Mouse (Mus musculus): Measurements from ENCODE around the gene Lrmda. TPM values are rescaled to one million over a fixed set of nuclear protein-coding genes. Genes with fewer than 3 reads are reported as not detected.

The Lrmda gene
- total RNA-seq, 4 experiments from 2014 or later, result 1.8 to 3.0 (median 2.4) TPM

GRCm38 (mm10) chr14:21992321-21992885, 27.1 kb upstream of the Lrmda start:
- no peak for DNase-seq (ENCODE audit: low spot score)

- no peak for DNase-seq (ENCODE audit: low spot score)
These were observed 26.1 kb upstream of the Lrmda start for GRCm38 (mm10) chr14:21993251-21994060.

DNA sequence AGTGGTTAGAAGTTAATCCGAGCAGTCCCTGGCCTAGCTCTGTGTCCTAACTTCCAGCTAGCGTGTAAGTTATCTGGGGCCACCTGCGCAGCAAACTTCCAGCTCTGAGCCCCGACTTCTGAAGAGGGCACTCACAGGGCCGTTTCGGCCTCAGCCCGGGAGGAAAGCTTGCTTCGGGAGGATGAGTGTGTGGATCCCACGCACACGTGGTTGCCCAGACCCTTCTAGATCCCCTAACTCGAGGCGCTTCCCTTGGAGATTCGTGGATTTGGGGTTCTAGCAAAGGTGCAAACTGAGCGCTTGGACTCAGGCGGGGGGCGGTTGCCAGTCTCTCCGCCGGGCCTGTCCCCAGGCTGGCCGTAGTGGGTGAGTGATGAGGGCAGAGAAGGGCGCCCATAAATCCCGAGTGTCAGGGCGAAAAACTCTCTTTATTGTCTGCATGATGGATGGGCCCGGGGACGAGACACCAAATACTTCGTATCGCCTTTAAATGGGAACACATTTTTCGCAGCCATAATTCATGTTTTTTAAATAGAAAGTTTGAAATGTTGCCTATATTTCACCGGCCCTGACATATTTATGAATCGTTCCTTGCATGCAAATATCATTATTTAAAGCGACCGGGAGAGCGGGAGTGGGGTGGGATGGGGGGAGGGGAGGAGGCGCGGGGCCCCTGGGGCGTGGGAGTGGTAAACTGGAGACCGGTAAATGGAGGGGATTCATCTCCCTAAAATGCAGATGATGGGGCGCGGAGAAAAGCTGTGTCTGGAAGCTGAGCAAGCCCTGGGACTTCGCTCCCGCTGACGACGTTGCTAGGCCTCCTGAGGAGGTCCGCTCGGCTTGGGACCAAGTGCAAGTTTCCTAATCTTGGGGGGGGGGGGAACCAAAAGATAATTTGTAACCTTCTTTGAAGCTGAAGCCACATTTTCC, 25.2 kb upstream of the Lrmda start:
- DNase-seq (ENCODE audit: low spot score), result no peak

DNA sequence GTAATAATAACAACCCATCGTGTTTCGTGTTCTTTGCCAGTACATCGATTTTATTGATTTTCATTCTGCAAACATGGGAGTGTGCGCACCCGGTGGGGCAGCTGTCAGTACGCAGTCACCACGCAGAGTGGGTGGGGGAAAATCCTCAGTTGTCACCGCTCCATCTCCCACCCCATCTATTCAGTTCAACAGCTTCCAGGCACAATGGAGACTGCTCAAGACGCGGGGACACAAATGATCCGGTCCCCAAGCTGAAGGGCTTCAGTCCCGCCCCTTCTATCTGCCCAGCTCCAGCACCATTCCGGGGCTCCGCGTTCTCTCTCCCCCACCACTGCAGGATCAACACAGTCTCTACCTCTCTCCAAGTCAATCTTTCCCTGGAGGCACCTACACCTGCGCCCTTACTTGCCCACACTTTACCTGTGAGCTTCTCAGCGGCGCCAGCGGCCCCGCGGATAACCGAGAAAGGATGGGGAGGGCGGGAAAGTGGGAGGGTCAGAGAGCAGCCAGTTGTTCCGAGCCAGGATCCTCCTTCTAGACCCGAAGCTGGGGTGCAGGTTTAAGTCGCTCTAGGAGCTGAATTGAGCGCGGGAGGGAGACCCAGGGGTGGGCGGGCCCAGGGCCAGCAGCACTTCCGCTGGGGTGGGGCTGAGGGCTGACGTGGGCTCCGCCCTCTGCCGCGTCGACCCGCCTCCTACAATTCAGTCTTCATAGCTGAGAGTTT, 24.3 kb upstream of the Lrmda start:
- DNase-seq (ENCODE audit: low spot score), result peak; percentile 54

DNA sequence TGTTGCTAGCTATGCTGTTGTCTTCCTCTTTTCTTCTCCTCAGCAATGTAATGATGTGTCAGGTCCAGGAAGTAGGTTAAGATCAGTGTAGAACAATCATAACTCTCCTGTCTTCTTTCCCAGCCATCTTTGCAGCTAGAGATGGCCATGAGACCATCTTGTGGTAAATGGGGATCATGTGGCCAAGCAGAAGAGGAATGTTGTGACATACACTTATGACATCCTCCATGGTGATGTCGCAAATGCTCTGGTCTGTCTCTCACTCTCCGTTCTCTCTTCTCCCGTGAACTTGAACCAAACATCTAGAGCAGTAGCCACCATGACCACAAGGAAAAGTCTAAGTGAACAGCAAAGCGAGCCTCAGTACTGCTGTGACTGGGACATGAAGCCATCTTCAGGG, 19.9 kb upstream of the Lrmda start:
- no peak for DNase-seq (ENCODE audit: low spot score)

DNA sequence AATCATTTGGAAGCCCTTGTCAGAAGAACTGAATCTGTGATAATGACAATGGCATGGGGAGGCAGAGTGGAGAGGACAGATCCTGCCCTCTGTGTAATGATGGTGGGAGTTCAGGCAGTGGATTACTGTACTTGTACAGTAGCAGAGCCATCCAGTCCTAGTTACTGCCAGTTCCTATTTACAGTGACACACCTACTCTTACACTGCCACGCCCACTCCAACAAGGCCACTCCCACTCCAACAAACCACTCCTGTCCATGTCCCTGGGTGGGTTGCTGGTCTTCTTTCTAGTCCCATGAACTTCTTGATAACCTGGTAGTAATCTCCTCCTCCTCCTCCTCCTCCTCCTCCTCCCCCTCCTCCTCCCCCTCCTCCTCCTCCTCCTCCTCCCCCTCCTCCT, 16.3 kb upstream of the Lrmda start:
- no peak for DNase-seq (ENCODE audit: low spot score)

DNA sequence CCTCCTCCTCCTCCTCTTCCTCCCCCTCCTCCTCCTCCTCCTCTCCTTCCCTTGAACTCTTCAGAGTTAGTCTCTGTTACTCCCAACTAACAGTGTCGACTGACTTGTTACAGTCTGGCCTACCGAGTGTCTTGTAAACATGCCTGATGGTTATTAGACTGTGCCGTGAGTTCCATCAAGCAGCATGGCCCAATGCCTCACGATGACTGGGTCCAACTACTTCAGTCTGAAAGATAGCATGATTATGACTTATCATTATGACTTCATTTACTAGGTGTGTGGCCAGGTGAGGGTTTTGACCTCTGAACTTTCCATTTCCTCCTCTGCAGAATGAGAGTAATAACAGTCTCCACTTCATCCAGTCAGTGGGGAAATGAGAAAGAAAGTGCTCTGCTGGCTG, 15.9 kb upstream of the Lrmda start:
- no peak for DNase-seq (ENCODE audit: low spot score)

- DNase-seq (ENCODE audit: low spot score), result no peak
These were observed 14.6 kb upstream of the Lrmda start for GRCm38 (mm10) chr14:22004943-22005342.

DNA sequence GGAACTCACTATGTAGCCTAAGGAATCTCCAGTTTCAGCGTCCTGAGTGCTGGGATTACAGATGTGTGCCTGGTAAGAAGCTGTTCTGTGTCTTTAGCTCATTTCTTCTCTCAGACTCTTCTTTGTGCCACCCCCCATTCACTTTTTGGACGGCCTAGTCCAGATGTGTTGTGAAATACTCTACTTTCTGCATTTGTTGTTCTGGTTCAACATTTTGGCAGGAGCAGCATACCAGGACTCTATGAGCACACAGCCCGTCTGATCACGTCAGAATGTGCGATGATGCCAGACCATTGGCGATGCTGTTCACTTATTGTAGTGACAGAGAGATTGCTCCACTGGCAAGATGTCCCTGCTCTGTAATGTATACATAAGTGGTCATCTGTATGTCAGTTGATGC, 12.5 kb upstream of the Lrmda start:
- DNase-seq (ENCODE audit: low spot score), result no peak

DNA sequence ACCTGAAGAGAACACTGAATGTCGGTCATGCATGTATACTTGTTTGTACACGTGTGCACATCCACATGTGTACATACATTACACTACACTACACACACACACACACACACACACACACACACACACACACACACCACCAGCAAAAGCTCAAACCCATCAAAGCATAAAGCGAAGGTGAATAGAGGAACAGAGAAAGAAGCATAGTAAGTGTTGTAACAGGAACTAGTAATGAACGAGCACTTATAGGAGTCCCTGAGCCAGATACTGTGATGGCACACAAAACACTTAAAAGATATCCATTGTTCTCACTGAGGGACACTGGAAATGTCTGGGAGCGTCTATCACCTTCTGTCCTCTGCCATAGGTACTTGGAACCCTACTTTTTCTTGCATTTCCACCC, 5.2 kb upstream of the Lrmda start:
- no peak for DNase-seq (ENCODE audit: low spot score)

- DNase-seq (ENCODE audit: low spot score), result no peak
These were observed 4.7 kb upstream of the Lrmda start for GRCm38 (mm10) chr14:22014781-22015180.

DNA sequence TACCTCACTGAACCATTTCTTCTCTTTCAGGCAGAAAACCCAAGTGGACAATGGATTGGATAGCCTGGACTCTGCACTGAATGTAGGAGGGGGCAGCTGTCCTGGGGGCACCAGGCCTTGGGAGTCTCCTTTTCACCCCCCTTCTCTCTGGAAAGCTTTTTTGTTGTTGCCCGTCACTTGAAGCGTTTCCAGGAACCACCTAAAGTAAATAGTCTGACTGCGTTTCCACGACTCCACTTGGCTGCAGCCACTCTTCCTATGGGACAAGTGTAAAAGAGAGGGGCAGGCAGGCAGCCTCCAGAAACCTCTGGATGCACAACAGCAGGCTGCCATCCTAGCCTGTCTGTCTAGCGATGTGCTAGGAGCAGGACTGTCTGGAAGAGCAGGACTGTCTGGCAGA, 2.5 kb upstream of the Lrmda start:
- DNase-seq (ENCODE audit: low spot score), result no peak

- DNase-seq (ENCODE audit: low spot score), result no peak
These were observed 685 bp downstream of the Lrmda start for GRCm38 (mm10) chr14:22019949-22020845.

GRCm38 (mm10) chr14:22020885-22021284, 1.4 kb downstream of the Lrmda start:
- peak; percentile 25 for DNase-seq (ENCODE audit: low spot score)

DNA sequence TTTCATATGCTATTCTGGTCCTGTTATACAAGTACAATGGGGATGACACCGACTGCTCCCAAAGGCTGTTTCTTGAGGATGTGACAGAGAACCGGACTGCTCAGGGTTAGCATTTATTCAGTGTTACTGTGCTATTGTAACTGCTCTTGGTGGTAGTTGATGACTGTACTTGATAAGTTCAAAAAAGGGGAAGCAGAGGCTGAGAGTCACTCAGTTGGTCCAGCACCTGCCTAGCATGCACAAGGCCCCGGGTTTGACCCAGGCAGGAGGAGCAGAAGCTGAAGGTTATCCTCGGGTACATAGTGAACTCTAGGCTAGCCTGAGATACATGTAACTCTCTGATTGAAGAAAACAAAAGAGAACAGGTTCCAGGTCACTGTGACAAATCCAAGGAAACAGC, 4.0 kb downstream of the Lrmda start:
- no peak for DNase-seq (ENCODE audit: low spot score)

- peak; percentile 16 for DNase-seq (ENCODE audit: low spot score)
These were observed 16.4 kb downstream of the Lrmda start for GRCm38 (mm10) chr14:22035900-22036299.

DNA sequence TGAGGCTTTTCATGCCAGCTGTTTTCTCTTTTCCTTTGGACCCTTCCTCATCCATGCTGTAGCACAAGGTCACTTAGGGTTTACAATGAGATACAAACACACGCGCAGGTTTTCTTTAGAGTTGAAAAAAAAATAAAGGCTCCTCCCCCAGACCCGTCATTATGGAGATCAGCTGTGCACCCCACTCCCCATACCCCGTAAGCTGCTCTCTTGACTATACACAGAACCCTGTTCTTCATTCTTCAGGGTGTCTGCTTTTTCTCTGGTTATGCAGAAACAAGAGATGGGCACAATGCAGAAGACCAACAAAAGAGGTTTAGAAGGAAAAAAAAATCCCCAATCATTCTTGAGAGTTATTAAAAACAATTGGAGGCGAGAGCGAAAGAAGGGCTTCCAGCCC, 16.8 kb downstream of the Lrmda start:
- DNase-seq (ENCODE audit: low spot score), result peak; percentile 19

GRCm38 (mm10) chr14:22036802-22037497, 17.4 kb downstream of the Lrmda start:
- DNase-seq (ENCODE audit: low spot score), result no peak

- no peak for DNase-seq (ENCODE audit: low spot score)
These were observed 18.1 kb downstream of the Lrmda start for GRCm38 (mm10) chr14:22037498-22038131.

DNA sequence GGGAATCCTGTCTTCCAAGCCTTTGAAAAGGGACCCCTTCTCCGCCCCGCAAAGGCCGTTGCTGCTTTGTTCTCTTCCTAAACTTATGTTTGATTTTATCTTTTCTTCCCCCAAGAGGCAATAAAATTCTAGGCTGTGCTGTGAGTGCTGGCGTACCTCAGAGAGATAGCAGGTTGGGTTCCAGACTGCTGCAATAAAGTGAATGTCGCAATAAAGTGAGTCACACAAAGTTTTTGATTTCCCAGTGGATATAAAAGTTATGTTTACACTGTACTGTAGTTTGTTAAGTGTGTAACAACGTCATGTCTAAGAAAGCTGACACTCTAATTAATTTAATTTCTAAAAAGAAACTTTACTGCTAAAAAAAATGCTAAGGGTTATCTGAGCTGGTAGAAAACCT, 22.6 kb downstream of the Lrmda start:
- DNase-seq (ENCODE audit: low spot score), result no peak

All from heart, adult 8-10 months (tissue).